Mouse (Mus musculus): ENCODE data around the gene Wdr92. TPM values are rescaled to one million over a fixed set of nuclear protein-coding genes. Genes with fewer than 3 reads are reported as not detected.

Gene Wdr92
- 32.1 and 33.8 TPM in 2 replicates for polyA plus RNA-seq (2014; fragmentation: Nextera tagmentation; extraction: Ambion mirVana)

DNA sequence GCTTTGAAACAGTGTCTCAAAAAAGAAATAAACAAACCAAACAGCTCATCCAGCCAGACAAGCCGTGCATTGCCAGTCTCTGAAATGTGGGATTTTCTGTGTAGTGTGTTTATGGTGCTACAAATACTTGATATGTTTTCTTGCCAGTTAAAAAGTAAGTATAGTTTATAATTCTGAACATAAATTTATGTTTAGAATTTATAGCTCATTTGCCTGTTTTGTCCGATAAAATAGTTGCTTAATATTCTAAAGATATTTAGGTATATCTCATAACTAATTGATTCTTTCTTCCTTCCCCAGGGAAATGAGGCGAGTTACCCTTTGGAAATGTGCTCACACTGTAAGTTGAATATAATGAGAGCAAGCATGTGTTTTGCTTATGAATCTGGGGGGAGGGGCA is at the start of gene Wdr92:
Gene Wdr92, plus strand, starts transcription at position 301 of the 400 bp plus-strand sequence.
- Histone ChIP-seq H3K9ac (ENCODE audit: low read length) (no peak within 1 kb of the TSS), H3K27ac (replicated peaks; ENCODE audit: low read depth, low read length) (no peak within 1 kb of the TSS), H3K4me2 (ENCODE audit: low read depth, severe bottlenecking) (no peak within 1 kb of the TSS), H3K4me1 (ENCODE audit: control insufficient read depth, insufficient read depth, low read length) (no peaks in the 10 kb centered on the region), H3K36me3 (ENCODE audit: control insufficient read depth, insufficient read depth, low read length) (no peaks in the 10 kb centered on the region), H3K9me3 (ENCODE audit: control insufficient read depth, low read length) (no peaks in the 10 kb centered on the region), H3K27me3 (ENCODE audit: control insufficient read depth, insufficient read depth, low read length) (no peaks in the 10 kb centered on the region), H3K4me3 (ENCODE audit: low read depth, low read length) (no peak within 1 kb of the TSS)
- 93% methylated on average over 3 of the region's 3 CpGs for WGBS
- ATAC-seq (ENCODE audit: insufficient number of reproducible peaks, low FRiP score, low TSS enrichment, low read depth) (no peak), DNase-seq (ENCODE audit: low spot score) (no peak)

DNA sequence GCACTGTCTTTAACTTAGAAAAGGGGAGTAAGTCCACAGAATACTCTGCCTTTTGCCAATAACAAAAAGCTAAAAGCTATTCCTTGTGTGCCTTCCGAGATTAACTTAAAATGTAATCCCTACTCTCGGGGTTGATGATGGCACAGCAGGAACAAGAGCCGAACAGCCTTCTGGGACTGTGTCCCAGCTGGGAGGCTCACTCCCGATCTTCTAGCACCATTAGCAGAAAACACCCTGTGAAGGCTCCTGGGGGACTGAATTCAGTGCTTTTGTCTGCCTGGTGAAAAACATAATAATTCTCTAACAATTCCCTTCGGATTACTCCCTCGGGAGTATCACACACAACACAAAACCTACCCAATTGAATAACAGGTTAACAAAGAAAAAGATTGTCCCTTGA is 46.3 kb upstream of the Wdr92 start:
- ATAC-seq (ENCODE audit: insufficient number of reproducible peaks, low FRiP score, low TSS enrichment, low read depth) (no peak), DNase-seq (ENCODE audit: low spot score) (no peak)
- no peaks in the 10 kb centered on the region for H3K36me3 ChIP-seq (ENCODE audit: control insufficient read depth, insufficient read depth, low read length)
- H3K27ac ChIP-seq (replicated peaks; ENCODE audit: low read depth, low read length): no peak overlapping the region
- H3K4me1 ChIP-seq (ENCODE audit: control insufficient read depth, insufficient read depth, low read length): no peaks in the 10 kb centered on the region
- no peaks in the 10 kb centered on the region for H3K27me3 ChIP-seq (ENCODE audit: control insufficient read depth, insufficient read depth, low read length)
- no peaks in the 10 kb centered on the region for H3K9me3 ChIP-seq (ENCODE audit: control insufficient read depth, low read length)
- no peak overlapping the region for H3K4me2 ChIP-seq (ENCODE audit: low read depth, severe bottlenecking)
- no peak overlapping the region for H3K9ac ChIP-seq (ENCODE audit: low read length)
- H3K4me3 ChIP-seq (ENCODE audit: low read depth, low read length): no peak overlapping the region
- 55% methylated on average over 6 of the region's 6 CpGs for WGBS

DNA sequence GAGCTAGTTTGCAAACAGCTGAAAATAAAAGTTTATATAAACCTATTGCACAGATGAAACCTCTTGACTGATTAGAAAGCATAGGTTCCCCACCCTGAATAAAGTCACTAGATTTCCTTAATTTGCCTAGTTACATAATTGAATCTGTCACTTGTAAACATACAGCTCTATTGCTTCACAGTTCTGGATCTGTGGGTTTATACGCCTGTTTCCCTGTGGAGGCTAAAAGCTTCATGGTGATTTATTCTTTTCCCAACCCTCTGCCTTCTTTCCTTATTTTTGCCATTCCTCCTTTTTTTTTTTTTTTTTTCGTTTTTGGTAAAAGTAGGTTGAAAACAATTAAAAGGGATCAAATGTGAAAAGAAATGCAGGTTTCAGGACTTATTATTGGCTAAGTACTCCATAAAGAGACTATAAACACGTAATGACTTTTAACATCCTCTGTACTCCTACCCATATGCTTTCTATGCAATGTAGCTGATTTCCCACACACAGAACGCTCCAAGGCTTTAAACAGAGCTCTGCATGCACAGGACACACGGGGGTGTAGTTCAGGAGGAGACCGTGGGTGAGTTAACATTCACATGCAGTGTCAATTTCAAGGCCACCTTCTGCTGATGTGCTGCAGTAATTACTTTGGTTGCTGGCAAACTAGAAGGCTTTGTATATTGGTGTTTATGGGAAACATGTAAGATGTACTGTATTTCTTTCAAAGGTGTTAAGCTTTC is 43.4 kb upstream of the Wdr92 start:
- WGBS: 45% methylated on average over 6 of the region's 6 CpGs
- H3K4me2 ChIP-seq (ENCODE audit: low read depth, severe bottlenecking): no peak overlapping the region
- H3K4me1 ChIP-seq (ENCODE audit: control insufficient read depth, insufficient read depth, low read length): no peaks in the 10 kb centered on the region
- no peak overlapping the region for H3K27ac ChIP-seq (replicated peaks; ENCODE audit: low read depth, low read length)
- no peak overlapping the region for H3K9ac ChIP-seq (ENCODE audit: low read length)
- H3K4me3 ChIP-seq (ENCODE audit: low read depth, low read length): no peak overlapping the region
- H3K36me3 ChIP-seq (ENCODE audit: control insufficient read depth, insufficient read depth, low read length): no peaks in the 10 kb centered on the region
- no peaks in the 10 kb centered on the region for H3K27me3 ChIP-seq (ENCODE audit: control insufficient read depth, insufficient read depth, low read length)
- no peaks in the 10 kb centered on the region for H3K9me3 ChIP-seq (ENCODE audit: control insufficient read depth, low read length)
- DNase-seq (ENCODE audit: low spot score): no peak
- no peak for ATAC-seq (ENCODE audit: insufficient number of reproducible peaks, low FRiP score, low TSS enrichment, low read depth)

DNA sequence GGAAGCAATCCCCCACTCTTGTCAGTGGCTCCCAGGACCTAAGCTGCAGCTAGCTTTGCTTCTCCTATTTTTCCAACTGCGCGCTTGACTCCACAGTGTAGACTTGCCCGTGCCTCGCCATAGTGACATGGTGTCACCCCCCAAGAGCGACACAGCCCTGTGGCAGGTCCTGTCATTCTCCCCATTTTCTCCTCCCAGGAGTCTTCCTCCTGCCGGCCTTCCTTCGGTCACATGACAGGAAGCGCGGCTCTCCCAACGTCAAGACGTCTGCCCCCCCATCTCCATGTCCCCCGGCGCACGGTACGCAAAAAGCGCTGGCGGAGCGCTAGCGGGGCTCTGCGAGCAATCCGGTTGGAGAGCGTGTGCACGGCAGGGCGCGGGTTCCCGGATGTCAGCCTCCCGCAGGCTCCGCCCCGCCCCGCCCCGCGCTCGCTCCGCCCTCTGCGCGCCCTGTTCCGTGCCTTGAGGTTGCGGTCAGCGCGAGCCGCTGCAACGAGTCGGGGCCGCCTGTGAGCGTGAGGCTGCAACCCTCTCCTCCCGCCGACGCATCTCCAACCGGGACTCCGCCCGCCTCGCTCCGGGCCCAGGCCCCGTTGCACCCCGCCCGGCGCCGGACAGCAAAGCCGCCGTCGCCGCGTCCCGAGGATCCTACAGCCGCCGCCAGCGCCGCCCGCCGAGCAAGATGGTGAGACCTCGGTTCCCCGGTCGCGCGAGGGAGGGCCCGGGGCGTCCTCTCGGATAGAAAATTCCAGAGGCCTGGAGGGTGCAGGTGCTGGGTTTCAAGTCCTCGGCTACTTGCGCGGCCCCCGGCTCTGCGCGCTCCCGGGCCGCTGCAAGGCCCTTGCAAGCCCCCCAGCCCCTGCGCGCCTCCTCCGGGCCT is 22.8 kb upstream of the Wdr92 start, which contains the start of gene Ppp3r1:
Gene Ppp3r1, plus strand, starts transcription at position 406 of the 880 bp plus-strand sequence.
- no peaks in the 10 kb centered on the region for H3K36me3 ChIP-seq (ENCODE audit: control insufficient read depth, insufficient read depth, low read length)
- DNase-seq (ENCODE audit: low spot score): peak; percentile 95
- H3K9ac ChIP-seq (ENCODE audit: low read length): peak within 1 kb of the TSS; percentile 96
- H3K9me3 ChIP-seq (ENCODE audit: control insufficient read depth, low read length): no peaks in the 10 kb centered on the region
- H3K27ac ChIP-seq (replicated peaks; ENCODE audit: low read depth, low read length): peak within 1 kb of the TSS; percentile 90
- no peaks in the 10 kb centered on the region for H3K27me3 ChIP-seq (ENCODE audit: control insufficient read depth, insufficient read depth, low read length)
- under 1% methylated on average over 76 of the region's 89 CpGs for WGBS
- H3K4me2 ChIP-seq (ENCODE audit: low read depth, severe bottlenecking): peak within 1 kb of the TSS; percentile 65
- ATAC-seq (ENCODE audit: insufficient number of reproducible peaks, low FRiP score, low TSS enrichment, low read depth): peak; percentile 96
- H3K4me3 ChIP-seq (ENCODE audit: low read depth, low read length): peak within 1 kb of the TSS; percentile 94
- H3K4me1 ChIP-seq (ENCODE audit: control insufficient read depth, insufficient read depth, low read length): no peaks in the 10 kb centered on the region; the same call in 1 of the 2 replicates

DNA sequence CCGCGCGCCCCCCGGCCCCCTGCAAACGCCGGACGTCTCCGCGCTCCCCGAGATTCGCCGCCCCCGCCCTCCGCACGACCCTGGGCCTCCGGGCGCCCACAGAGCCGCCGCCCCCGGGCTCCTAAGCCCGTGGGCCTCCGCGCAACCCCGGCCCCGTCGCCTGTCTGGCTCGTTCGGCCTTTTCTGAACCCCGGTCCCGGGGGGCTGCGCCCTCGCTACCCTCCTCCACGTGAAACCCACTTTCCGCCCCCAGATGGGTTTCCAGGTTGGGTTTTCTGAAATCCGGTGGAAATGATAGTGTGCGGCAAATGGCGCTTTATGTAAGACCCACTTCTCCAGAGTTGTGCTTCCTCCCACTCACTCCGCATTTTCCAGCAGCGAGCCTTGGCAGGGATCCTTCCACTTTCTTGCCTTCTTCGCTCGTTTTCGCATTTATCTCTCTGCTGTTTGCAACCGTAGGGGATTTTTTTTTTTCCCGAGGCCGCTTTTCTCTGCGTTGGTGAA is 22.1 kb upstream of the Wdr92 start:
- Histone ChIP-seq H3K27ac (replicated peaks; ENCODE audit: low read depth, low read length) (peak overlapping the region; percentile 90), H3K4me1 (ENCODE audit: control insufficient read depth, insufficient read depth, low read length) (no peaks in the 10 kb centered on the region; the same call in 1 of the 2 replicates), H3K36me3 (ENCODE audit: control insufficient read depth, insufficient read depth, low read length) (no peaks in the 10 kb centered on the region), H3K4me3 (ENCODE audit: low read depth, low read length) (peak overlapping the region; percentile 94), H3K4me2 (ENCODE audit: low read depth, severe bottlenecking) (peak overlapping the region; percentile 65), H3K9ac (ENCODE audit: low read length) (peak overlapping the region; percentile 96), H3K9me3 (ENCODE audit: control insufficient read depth, low read length) (no peaks in the 10 kb centered on the region), H3K27me3 (ENCODE audit: control insufficient read depth, insufficient read depth, low read length) (no peaks in the 10 kb centered on the region)
- no peak for DNase-seq (ENCODE audit: low spot score)
- WGBS: 0% methylated on average over 36 of the region's 46 CpGs
- no peak for ATAC-seq (ENCODE audit: insufficient number of reproducible peaks, low FRiP score, low TSS enrichment, low read depth)

DNA sequence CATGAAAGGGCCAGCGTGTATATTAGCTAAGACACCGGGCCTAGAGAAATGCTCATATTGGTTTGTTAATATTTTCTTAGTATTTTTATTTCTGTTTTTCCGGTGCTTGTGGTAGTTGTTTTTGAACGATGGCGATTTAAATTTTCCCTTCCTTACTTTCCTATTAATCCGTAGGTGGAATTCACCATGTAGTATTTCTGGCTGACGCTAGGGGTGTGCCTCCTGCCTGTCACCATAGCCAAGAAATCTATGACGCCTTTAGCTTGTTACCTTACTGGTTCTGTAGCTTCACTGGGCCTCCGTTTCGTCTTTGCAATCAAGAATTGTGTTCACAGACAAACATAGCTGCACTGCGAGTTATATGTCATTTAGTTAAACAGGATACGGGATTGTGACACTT is 21.7 kb upstream of the Wdr92 start:
- peak overlapping the region; percentile 94 for H3K4me3 ChIP-seq (ENCODE audit: low read depth, low read length)
- no peaks in the 10 kb centered on the region for H3K27me3 ChIP-seq (ENCODE audit: control insufficient read depth, insufficient read depth, low read length)
- 4% methylated on average over 12 of the region's 12 CpGs for WGBS
- DNase-seq (ENCODE audit: low spot score) (peak; percentile 62), ATAC-seq (ENCODE audit: insufficient number of reproducible peaks, low FRiP score, low TSS enrichment, low read depth) (no peak)
- H3K9ac ChIP-seq (ENCODE audit: low read length): peak overlapping the region; percentile 96
- peak overlapping the region; percentile 65 for H3K4me2 ChIP-seq (ENCODE audit: low read depth, severe bottlenecking)
- no peaks in the 10 kb centered on the region for H3K36me3 ChIP-seq (ENCODE audit: control insufficient read depth, insufficient read depth, low read length)
- H3K4me1 ChIP-seq (ENCODE audit: control insufficient read depth, insufficient read depth, low read length): no peaks in the 10 kb centered on the region; the same call in 1 of the 2 replicates
- H3K27ac ChIP-seq (replicated peaks; ENCODE audit: low read depth, low read length): no peak overlapping the region; the same call in 1 of the 2 replicates
- H3K9me3 ChIP-seq (ENCODE audit: control insufficient read depth, low read length): no peaks in the 10 kb centered on the region

DNA sequence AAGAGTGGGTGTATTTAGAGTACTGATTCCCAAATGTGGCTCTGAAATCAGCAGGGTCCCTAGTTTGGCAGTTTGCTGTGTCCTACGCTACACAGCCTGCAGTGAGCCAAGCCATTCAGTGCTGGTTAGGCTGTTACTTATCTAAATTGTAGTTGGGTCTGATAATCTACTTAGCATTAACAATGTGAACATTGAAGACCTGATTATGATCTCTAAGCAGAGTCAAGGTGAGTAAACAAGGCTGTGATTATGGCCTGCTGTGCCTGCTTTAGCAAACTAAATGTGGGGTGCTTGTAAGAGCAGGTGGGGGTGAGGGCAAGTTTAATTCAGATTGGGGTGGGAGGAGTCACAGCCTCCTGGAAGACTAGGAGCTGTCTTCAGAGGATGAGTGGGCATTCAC is 18.0 kb upstream of the Wdr92 start:
- no peaks in the 10 kb centered on the region for H3K36me3 ChIP-seq (ENCODE audit: control insufficient read depth, insufficient read depth, low read length)
- WGBS: 81% methylated on average over 1 of the region's 1 CpGs
- H3K9ac ChIP-seq (ENCODE audit: low read length): no peak overlapping the region
- H3K27me3 ChIP-seq (ENCODE audit: control insufficient read depth, insufficient read depth, low read length): no peaks in the 10 kb centered on the region
- no peak overlapping the region for H3K27ac ChIP-seq (replicated peaks; ENCODE audit: low read depth, low read length)
- no peaks in the 10 kb centered on the region for H3K9me3 ChIP-seq (ENCODE audit: control insufficient read depth, low read length)
- no peak for ATAC-seq (ENCODE audit: insufficient number of reproducible peaks, low FRiP score, low TSS enrichment, low read depth)
- H3K4me1 ChIP-seq (ENCODE audit: control insufficient read depth, insufficient read depth, low read length): no peaks in the 10 kb centered on the region; the same call in 1 of the 2 replicates
- no peak overlapping the region for H3K4me3 ChIP-seq (ENCODE audit: low read depth, low read length)
- no peak for DNase-seq (ENCODE audit: low spot score)
- H3K4me2 ChIP-seq (ENCODE audit: low read depth, severe bottlenecking): no peak overlapping the region

DNA sequence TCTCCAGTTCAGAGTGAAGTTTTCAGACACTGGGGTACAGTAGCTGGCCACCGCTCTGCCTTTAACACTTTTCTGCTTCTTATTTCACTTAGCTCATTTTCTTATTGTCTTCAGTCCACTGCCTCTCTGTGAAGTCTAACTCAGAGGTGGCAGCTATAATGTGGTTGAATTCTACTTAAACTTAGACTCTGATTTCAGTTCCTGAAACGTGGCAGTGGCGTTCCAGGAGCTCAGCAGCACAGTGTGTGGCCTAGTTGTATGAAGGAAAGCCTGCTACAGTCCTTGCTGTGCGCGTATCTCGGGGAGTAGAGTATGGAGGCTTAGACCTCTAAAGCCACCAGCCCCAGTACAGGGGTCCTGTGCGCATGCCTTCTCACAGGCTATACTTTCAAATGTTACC is 15.3 kb upstream of the Wdr92 start:
- no peaks in the 10 kb centered on the region for H3K36me3 ChIP-seq (ENCODE audit: control insufficient read depth, insufficient read depth, low read length)
- H3K27ac ChIP-seq (replicated peaks; ENCODE audit: low read depth, low read length): no peak overlapping the region
- no peak overlapping the region for H3K4me3 ChIP-seq (ENCODE audit: low read depth, low read length)
- H3K9ac ChIP-seq (ENCODE audit: low read length): no peak overlapping the region
- no peak overlapping the region for H3K4me2 ChIP-seq (ENCODE audit: low read depth, severe bottlenecking)
- H3K4me1 ChIP-seq (ENCODE audit: control insufficient read depth, insufficient read depth, low read length): no peaks in the 10 kb centered on the region
- DNase-seq (ENCODE audit: low spot score) (no peak), ATAC-seq (ENCODE audit: insufficient number of reproducible peaks, low FRiP score, low TSS enrichment, low read depth) (no peak)
- 91% methylated on average over 7 of the region's 7 CpGs for WGBS
- no peaks in the 10 kb centered on the region for H3K27me3 ChIP-seq (ENCODE audit: control insufficient read depth, insufficient read depth, low read length)
- no peaks in the 10 kb centered on the region for H3K9me3 ChIP-seq (ENCODE audit: control insufficient read depth, low read length)

Data from limb, embryonic 11.5 days (tissue).